Mouse (Mus musculus) limb, embryonic 13.5 days (tissue): ENCODE results near the gene Gbp7. TPM values are rescaled to one million over a fixed set of nuclear protein-coding genes. Genes with fewer than 3 reads are reported as not detected.
A peak's percentile ranks its signal among the peaks of the same experiment; 100 is the strongest.
"Not testable (repeated sequence)": the region's sequence is repeated elsewhere in the genome, so short reads cannot be mapped to it uniquely, and the experiment has no call there.

ENCODE experiments used
- ATAC-seq: fragments of 200-750 bp; cut with Nextera tagmentation; 2 replicates; pipeline ENCODE4 v1.8.0; 2017; ENCODE audit warnings: low read depth, moderate number of reproducible peaks, moderate TSS enrichment; ENCODE audit not compliant: low FRiP score
- H3K27ac ChIP-seq: fragments of 300-500 bp; sonication (generic); 2 replicates; pipeline ENCODE4 v1.5.1; 2015; ENCODE audit warnings: inconsistent platforms, mild to moderate bottlenecking, moderate library complexity
- H3K27me3 ChIP-seq: fragments of 300-500 bp; sonication (generic); 2 replicates; pipeline ENCODE4 v1.6.1; 2015; ENCODE audit warnings: mild to moderate bottlenecking, inconsistent platforms
- H3K36me3 ChIP-seq: fragments of 300-500 bp; sonication (generic); 2 replicates; pipeline ENCODE4 v1.6.1; 2015; ENCODE audit warnings: inconsistent platforms, mild to moderate bottlenecking, moderate library complexity
- H3K4me1 ChIP-seq: fragments of 300-500 bp; sonication (generic); 2 replicates; pipeline ENCODE4 v1.6.1; 2015; ENCODE audit warnings: inconsistent platforms
- H3K4me2 ChIP-seq: fragments of 300-500 bp; sonication (generic); replicated peaks from 2 replicates; pipeline ENCODE4 v1.6.1; 2015; ENCODE audit warnings: inconsistent platforms, mild to moderate bottlenecking, moderate library complexity
- H3K4me3 ChIP-seq: fragments of 300-500 bp; sonication (generic); 2 replicates; pipeline ENCODE4 v1.5.1; 2015; ENCODE audit warnings: moderate library complexity, mild to moderate bottlenecking, inconsistent platforms
- H3K9ac ChIP-seq: fragments of 300-500 bp; sonication (generic); 2 replicates; pipeline ENCODE4 v1.6.1; 2015; ENCODE audit warnings: mild to moderate bottlenecking, inconsistent platforms
- H3K9me3 ChIP-seq: fragments of 300-500 bp; sonication (generic); 2 replicates; pipeline ENCODE4 v1.6.1; 2016; ENCODE audit warnings: inconsistent platforms
- WGBS: fragments of 180-500 bp; shearing (Covaris S2); methylation state at CpG from one replicate; pipeline ENCODE4 v1.1.7; 2015; 5-methylcytosine and 5-hydroxymethylcytosine counted together
- polyA plus RNA-seq: library from polyadenylated mRNA; unstranded; fragments of >200 nt; fragmentation: Nextera tagmentation; extraction: Ambion mirVana; gene quantifications from 2 replicates; pipeline ENCODE4 v1.2.1, GENCODE M21; 2015

Gbp7 gene
- polyA plus RNA-seq, 1 experiment from 2014 or later = 1.7 TPM

GRCm38 (mm10) chr3:142567490-142567889, 37.3 kb downstream of the Gbp7 start:
- not testable (repeated sequence) for H3K4me1 ChIP-seq, H3K36me3 ChIP-seq, H3K27ac ChIP-seq, H3K27me3 ChIP-seq, H3K4me3 ChIP-seq, H3K9ac ChIP-seq, H3K9me3 ChIP-seq, ATAC-seq, H3K4me2 ChIP-seq
- 53% methylated on average over 5 of the region's 5 CpGs for WGBS

GRCm38 (mm10) chr3:142570738-142571137, 40.6 kb downstream of the Gbp7 start:
- Histone ChIP-seq H3K36me3 (no peaks in the 10 kb centered on the region), H3K4me1 (no peaks in the 10 kb centered on the region), H3K9me3 (no peaks in the 10 kb centered on the region), H3K4me3 (no peak overlapping the region), H3K27ac (0 out of 2 replicates have a peak overlapping the region, but pooled peaks have one; percentile 7), H3K27me3 (no peaks in the 10 kb centered on the region), H3K9ac (no peak overlapping the region), H3K4me2 (no peak overlapping the region)
- no peak for ATAC-seq
- 90% methylated on average over 4 of the region's 4 CpGs for WGBS

DNA sequence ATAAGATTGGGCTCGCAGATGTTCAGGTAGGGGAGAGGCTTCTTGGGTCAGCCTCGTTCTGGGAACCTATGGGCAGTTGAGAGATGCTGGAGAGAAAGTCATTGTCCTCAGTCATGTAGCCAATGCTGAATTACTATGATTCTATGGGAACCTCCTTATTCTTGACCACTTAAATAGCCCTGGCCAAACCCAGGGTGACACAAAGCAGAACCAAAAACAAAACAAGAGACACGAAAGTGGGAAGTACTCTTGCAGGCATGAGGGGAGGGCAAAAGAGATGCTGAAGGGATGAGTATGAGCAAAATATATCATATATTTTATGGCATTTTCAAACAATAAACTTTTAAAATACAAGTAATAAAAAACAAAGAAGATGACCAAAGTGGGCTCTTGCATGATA, 47.0 kb downstream of the Gbp7 start:
- Histone ChIP-seq H3K9me3 (no peaks in the 10 kb centered on the region), H3K27ac (no peak overlapping the region), H3K9ac (no peak overlapping the region), H3K36me3 (no peaks in the 10 kb centered on the region), H3K4me2 (no peak overlapping the region), H3K4me1 (no peaks in the 10 kb centered on the region), H3K4me3 (no peak overlapping the region), H3K27me3 (no peaks in the 10 kb centered on the region)
- 85% methylated on average over 3 of the region's 3 CpGs for WGBS
- no peak for ATAC-seq

DNA sequence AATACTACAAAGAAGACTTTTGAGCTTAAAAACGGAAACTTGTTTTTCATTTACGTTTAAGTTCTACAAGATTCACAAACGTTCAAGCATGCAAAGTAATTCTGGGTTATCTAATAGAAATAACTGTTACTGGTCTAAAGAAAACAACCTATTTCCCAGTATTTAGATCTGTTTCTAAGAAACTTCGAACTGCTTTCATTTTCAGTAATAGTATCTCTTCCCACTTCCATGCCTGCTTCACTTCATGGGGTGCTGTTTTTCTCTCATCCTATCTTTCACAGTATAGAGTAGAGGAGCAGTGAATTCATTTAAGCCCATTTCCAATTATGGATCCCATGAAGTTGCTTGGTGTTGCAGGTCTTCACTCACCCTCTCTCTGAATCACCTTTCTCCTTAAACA, 48.2 kb downstream of the Gbp7 start:
- Histone ChIP-seq H3K4me1 (no peaks in the 10 kb centered on the region), H3K9me3 (no peaks in the 10 kb centered on the region), H3K4me3 (no peak overlapping the region), H3K4me2 (no peak overlapping the region), H3K9ac (no peak overlapping the region), H3K27ac (no peak overlapping the region), H3K27me3 (no peaks in the 10 kb centered on the region), H3K36me3 (no peaks in the 10 kb centered on the region)
- ATAC-seq = no peak
- WGBS = 80% methylated on average over 4 of the region's 4 CpGs

GRCm38 (mm10) chr3:142583067-142583466, 52.9 kb downstream of the Gbp7 start:
- WGBS = 94% methylated on average over 4 of the region's 4 CpGs
- H3K27ac ChIP-seq = no peak overlapping the region
- no peaks in the 10 kb centered on the region for H3K9me3 ChIP-seq
- no peaks in the 10 kb centered on the region for H3K4me1 ChIP-seq
- H3K27me3 ChIP-seq = no peaks in the 10 kb centered on the region
- H3K36me3 ChIP-seq = no peaks in the 10 kb centered on the region
- no peak overlapping the region for H3K9ac ChIP-seq
- H3K4me3 ChIP-seq = no peak overlapping the region
- ATAC-seq = no peak
- H3K4me2 ChIP-seq = no peak overlapping the region

DNA sequence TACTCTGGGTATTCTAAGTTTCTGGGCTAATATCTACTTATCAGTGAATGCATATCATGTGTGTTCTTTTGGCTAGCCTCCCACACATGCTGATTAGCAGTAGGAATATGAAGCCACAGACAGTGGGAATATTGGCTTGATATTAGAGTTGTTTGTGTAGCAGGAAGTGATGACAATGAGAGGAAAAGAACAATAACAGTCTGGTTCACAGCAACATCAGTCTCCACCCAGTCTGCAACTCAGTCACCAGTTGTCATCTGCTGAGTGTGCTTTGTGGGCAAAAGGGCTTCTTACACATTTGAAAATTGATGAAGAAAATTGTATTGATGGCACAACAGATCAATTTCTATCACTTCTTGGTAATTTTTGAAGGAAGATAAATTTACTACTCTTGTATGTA, 57.2 kb downstream of the Gbp7 start:
- H3K9me3 ChIP-seq = no peaks in the 10 kb centered on the region
- ATAC-seq = no peak
- no peak overlapping the region for H3K9ac ChIP-seq
- H3K4me1 ChIP-seq = no peaks in the 10 kb centered on the region
- H3K36me3 ChIP-seq = no peaks in the 10 kb centered on the region
- H3K27ac ChIP-seq = no peak overlapping the region
- no peak overlapping the region for H3K4me3 ChIP-seq
- H3K4me2 ChIP-seq = no peak overlapping the region
- no peaks in the 10 kb centered on the region for H3K27me3 ChIP-seq

- Histone ChIP-seq H3K4me3 (no peak overlapping the region), H3K27ac (no peak overlapping the region), H3K36me3 (no peaks in the 10 kb centered on the region), H3K4me1 (no peaks in the 10 kb centered on the region), H3K9ac (no peak overlapping the region), H3K9me3 (no peaks in the 10 kb centered on the region), H3K4me2 (no peak overlapping the region), H3K27me3 (no peaks in the 10 kb centered on the region)
- WGBS = 72% methylated on average over 2 of the region's 2 CpGs
- no peak for ATAC-seq
These were observed 58.7 kb downstream of the Gbp7 start for GRCm38 (mm10) chr3:142588888-142589287.

DNA sequence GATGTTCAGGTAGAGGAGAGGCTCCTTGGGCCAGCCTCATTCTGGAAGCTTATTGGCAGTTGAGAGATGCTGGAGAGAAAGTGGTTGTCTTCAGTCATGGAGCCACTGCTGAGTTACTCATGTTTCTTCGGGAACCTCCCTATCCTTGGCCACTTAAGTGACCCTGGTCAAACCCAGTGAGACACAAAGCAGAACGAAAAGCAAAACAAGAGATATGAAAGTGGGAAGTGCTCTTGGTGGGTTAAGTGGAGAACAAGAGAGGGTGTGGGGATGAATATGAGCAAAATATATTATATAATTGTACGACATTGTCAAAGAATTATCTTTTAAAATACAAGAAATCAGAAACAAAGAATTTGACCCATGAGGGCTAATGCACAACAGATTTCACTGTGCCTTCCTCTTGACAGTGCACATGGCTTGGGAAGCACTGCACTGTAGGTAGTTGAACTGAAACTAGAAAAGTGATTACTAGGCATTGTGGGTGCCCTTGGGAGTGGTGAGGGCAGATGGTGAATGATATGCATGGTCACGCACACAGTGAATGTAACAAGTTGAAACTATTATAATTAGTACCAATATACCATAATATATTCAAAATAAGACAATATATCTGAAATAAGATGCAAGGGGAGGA, 60.4 kb downstream of the Gbp7 start:
- H3K9me3 ChIP-seq = no peaks in the 10 kb centered on the region
- no peaks in the 10 kb centered on the region for H3K4me1 ChIP-seq
- H3K27me3 ChIP-seq = no peaks in the 10 kb centered on the region
- no peak overlapping the region for H3K4me2 ChIP-seq
- ATAC-seq = no peak
- no peaks in the 10 kb centered on the region for H3K36me3 ChIP-seq
- no peak overlapping the region for H3K4me3 ChIP-seq
- no peak overlapping the region for H3K9ac ChIP-seq
- H3K27ac ChIP-seq = no peak overlapping the region
- 85% methylated on average over 4 of the region's 4 CpGs for WGBS

DNA sequence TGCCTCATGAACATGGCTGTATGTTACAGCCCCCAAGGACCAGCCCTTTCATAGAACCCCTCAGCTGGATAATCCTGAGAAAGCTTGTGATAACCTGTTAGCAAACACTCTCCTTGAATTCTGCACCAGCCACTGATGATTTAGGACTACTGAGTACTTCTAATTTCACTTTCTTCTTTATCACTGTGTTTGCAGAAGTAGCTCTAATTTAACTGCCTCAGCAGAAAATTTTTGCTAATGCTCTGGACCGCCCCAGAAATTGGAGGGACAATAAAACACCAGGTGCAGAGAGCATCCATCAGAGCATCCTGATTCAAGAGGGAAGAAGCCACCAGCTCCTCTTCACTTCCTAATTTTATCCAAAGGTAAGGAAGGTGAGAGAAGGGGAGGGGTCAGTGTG, 64.4 kb downstream of the Gbp7 start, which contains the start of gene Gbp2b:
Gene Gbp2b, plus strand, starts transcription at position 301 of the 400 bp plus-strand sequence.
- Histone ChIP-seq H3K4me2 (no peak within 1 kb of the TSS), H3K27ac (no peak within 1 kb of the TSS), H3K4me1 (no peaks in the 10 kb centered on the region), H3K9me3 (no peaks in the 10 kb centered on the region), H3K36me3 (no peaks in the 10 kb centered on the region), H3K27me3 (no peaks in the 10 kb centered on the region), H3K4me3 (no peak within 1 kb of the TSS), H3K9ac (no peak within 1 kb of the TSS)
- 56% methylated on average over 1 of the region's 1 CpGs for WGBS
- no peak for ATAC-seq

DNA sequence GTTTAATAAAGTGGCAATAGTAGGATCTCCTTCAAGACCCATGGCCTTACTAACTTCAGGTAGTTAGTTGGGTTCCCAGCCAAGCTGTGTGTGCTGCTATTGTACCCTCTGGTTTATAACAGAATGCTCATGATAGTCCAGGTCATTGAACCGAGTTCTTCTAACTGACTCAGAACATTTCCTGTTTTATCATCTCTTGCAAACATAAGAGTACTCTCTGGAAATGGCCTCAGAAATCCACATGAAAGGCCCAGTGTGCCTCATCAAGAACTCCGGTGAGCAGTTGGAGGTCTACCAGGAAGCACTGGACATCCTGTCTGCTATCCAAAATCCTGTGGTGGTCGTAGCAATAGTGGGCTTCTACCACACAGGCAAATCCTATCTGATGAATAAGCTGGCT, 67.8 kb downstream of the Gbp7 start:
- H3K9ac ChIP-seq = no peak overlapping the region
- no peaks in the 10 kb centered on the region for H3K27me3 ChIP-seq
- no peaks in the 10 kb centered on the region for H3K9me3 ChIP-seq
- no peak overlapping the region for H3K4me2 ChIP-seq
- 81% methylated on average over 3 of the region's 3 CpGs for WGBS
- H3K36me3 ChIP-seq = no peaks in the 10 kb centered on the region
- no peak overlapping the region for H3K27ac ChIP-seq
- H3K4me1 ChIP-seq = no peaks in the 10 kb centered on the region
- H3K4me3 ChIP-seq = no peak overlapping the region
- no peak for ATAC-seq

Other genes with a start within 250 kb of the Gbp7 start
- 19.0 and 21.0 TPM in 2 replicates for gene Pdlim5, start 134.6 kb upstream of the Gbp7 start, polyA plus RNA-seq
- 0.05 TPM in 1 of 2 replicates, not detected in the other for gene Gbp5, start 36.4 kb upstream of the Gbp7 start, polyA plus RNA-seq
- 0.68 and 1.1 TPM in 2 replicates for gene Gbp3, start 29.7 kb downstream of the Gbp7 start, polyA plus RNA-seq
- not detected in 2 replicates for gene Gbp2b, start 64.5 kb downstream of the Gbp7 start, polyA plus RNA-seq
- 0.36 and 0.43 TPM in 2 replicates for gene Gbp2, start 90.3 kb downstream of the Gbp7 start, polyA plus RNA-seq
- gene Kyat3, start 170.7 kb downstream of the Gbp7 start, polyA plus RNA-seq = 15.7 and 16.0 TPM in 2 replicates
- 83.1 and 91.1 TPM in 2 replicates for gene Gtf2b, start 234.7 kb downstream of the Gbp7 start, polyA plus RNA-seq